Mouse (Mus musculus) embryo, embryonic 11.5 days (tissue): ENCODE measurements around the gene Prss29.
A peak's percentile ranks its signal among the peaks of the same experiment; 100 is the strongest.

ENCODE experiments used
- DNase-seq: peaks from one replicate; pipeline ENCODE4 v3.0.0-alpha.2; 2012; ENCODE audit warnings: low read depth, low spot score

The Prss29 gene

DNA sequence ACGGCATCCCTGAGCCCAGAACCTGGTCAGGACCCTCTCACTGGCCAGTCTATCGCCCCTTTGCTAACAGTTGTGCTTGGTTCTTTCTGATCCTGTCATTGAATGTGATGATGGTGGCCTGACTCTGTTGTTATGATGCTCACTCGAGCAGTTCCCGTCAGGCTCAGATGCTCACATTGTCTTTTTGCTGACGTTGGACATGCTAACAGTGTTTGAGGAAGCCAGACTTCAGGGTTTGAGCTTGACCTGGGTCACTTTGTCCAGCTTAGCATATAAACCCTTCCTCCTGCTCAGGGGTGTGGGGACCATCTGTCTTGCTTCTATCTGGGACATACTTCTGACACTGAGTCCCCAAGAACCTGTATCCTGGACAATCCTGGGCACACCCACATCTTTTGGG lies at the start of gene Prss29:
TSS of gene Prss29 (plus strand) at position 301 of the 400 bp plus-strand sequence.
- DNase-seq, result no peak

- DNase-seq, result no peak
Measured at GRCm38 (mm10) chr17:25270795-25271335, 47.6 kb upstream of the Prss29 start.

DNA sequence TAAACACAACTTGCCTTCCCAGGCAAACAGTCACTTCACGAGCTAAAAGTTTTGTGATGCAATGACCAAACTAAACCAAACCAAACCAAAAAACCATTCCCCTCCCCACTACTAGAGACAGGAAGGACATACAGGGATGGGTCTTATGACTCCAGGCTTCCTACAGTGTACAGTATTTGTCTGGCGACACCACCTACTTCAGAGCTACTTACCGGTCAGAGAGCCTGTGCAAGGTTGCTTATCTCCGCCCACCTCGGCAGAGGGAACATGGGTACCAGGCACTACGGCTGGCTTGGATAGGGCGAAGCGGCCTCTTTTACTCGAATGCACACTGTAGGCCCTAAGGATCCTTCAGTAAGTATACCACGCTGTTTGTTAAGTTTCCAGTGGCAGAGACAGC lies 46.1 kb upstream of the Prss29 start:
- no peak for DNase-seq

GRCm38 (mm10) chr17:25272951-25273705 lies 45.3 kb upstream of the Prss29 start:
- DNase-seq, result no peak

DNA sequence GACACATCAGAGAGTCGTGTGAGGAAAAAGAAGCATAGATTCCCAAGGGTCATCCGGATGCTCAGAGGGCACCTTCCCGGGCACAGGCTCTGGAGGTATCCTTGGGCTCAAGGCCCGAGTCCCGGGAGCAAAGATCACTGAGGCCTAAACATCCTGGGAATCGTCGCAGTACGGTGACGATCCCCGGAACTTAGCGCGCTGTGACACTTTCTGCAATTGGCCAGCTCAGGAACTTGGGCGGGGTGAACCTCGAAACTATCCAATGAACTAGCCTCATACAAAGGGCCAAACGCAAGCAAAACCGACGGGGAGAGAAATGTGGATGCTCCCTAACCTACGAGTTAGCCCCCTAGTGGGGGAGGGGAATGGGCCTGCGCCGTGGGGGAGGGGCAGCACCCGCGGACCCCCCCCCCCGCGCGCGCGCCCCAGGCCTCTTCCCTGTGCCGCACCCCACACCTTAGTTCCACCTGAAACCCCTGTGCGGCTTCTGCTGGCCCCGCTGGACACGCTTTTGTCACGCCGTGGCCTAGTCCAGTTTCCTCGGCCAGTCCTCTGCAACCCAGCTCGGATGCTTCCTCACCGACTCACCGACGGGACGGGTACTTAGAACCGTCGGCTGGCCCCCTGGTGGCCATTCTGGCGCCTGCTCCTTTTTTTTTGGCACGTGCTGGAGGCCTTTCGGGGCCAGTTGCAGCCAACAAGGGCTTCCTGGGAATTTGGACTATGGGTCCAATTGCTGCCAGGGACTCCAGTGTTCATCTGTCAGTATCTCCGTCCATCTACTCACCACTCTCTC lies 44.5 kb upstream of the Prss29 start:
- DNase-seq, result peak; percentile 97

- no peak for DNase-seq
Measured at GRCm38 (mm10) chr17:25274571-25275346, 43.7 kb upstream of the Prss29 start, which contains the start of gene Ube2i. Gene Ube2i, minus strand, starts transcription at chr17:25274622.

DNA sequence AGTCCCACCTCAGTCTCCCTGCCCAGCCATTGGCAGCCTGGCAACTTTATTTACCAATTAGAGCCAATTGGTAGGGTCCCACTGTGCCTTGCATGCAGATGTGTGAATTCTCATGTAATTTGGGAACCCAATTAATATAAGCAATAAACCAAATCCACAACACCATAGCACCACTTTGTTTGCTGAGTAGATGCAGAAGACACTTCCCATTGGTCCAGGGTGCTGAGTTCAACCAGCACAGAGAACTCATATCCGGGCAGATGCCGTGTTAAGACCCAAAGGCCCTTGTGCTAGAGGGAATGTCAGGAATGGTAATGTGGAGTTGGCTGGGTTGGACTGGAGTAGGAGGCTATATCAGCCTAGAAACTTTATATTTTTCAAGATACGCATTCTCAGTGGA lies 42.6 kb upstream of the Prss29 start:
- DNase-seq, result no peak

- no peak for DNase-seq
Measured at GRCm38 (mm10) chr17:25282133-25282532, 36.3 kb upstream of the Prss29 start.

DNA sequence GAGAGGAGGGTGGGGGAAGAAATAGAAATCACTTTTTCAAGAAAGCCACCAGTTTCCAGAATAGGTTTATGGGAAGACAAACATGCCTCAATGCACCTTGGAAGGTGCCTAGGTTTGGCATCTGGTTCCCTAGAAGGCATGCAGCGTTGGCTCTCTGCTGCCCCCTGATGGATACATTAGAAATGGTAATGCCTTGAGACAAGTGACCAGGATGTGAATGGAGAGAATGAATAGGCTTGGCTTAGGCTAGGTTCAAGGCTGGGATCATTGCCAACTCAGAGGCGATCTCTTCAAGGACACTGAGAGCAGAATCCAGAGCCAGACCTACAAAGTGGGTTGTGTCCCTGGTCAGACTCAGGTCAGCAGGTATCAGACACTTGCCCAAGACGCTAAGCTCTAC lies 33.4 kb upstream of the Prss29 start:
- peak; percentile 69 for DNase-seq

GRCm38 (mm10) chr17:25288842-25289241 lies 29.6 kb upstream of the Prss29 start:
- no peak for DNase-seq

DNA sequence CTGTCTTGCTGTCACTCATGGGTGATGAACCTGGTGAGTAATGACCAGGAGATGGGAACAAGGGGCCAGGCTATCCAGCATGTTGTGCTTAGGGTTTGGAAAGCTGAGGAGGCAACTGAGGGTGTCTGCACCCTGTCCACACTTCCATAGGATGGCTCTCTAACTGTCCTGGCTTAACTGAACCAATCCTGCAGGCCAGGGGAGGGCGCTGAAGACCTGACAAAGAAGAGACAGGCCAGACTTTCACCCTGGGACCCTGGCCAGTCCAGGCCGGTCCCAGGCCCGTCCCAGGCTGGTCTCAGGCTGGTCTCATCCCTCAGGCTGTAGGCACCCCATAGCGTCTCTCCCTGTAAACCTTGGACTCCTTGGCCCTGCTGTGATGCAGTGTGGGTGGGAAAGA lies 28.0 kb upstream of the Prss29 start:
- DNase-seq, result no peak

GRCm38 (mm10) chr17:25293495-25293894 lies 25.0 kb upstream of the Prss29 start:
- DNase-seq, result no peak

GRCm38 (mm10) chr17:25294111-25294510 lies 24.3 kb upstream of the Prss29 start:
- DNase-seq, result no peak

- DNase-seq, result no peak
Measured at GRCm38 (mm10) chr17:25298094-25298493, 20.4 kb upstream of the Prss29 start, which contains the start of gene Prss34. Gene Prss34, plus strand, starts transcription at chr17:25298394.

- no peak for DNase-seq
Measured at GRCm38 (mm10) chr17:25308346-25308745, 10.1 kb upstream of the Prss29 start, which contains the start of gene Prss28. Gene Prss28, plus strand, starts transcription at chr17:25308646.

DNA sequence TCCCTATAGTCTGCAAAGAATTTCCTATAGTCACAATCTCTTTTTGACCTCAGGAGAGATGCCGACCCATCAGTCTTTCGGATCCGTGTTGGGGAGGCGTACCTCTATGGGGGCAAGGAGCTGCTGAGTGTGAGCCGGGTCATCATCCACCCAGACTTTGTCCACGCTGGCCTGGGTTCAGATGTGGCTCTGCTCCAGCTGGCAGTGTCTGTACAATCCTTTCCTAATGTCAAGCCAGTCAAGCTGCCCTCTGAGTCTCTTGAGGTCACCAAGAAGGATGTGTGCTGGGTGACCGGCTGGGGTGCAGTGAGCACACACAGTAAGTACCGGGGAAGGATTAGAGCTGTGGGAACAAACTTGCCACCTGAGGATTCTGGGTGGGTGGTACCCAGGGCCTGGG lies 2.4 kb downstream of the Prss29 start:
- DNase-seq, result no peak

DNA sequence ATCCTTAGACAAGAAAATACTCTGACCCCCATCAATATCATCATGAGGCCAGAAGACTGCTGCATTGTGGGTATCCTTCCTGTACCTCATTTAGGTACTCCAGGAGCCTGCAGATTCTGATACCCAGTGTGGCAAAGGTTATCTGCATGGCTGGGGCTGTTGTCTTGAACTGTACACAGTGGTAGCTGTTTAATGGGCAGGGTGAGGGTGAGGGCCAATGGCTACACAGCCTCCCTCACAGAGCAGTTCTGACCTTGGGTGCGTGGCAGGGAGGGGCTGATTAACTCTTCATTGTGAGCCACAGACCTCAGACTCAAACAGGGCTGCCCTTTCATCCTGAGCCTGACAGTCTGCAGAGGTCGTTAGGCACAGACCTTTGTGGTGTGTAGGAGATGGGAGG lies 4.5 kb downstream of the Prss29 start:
- no peak for DNase-seq

- no peak for DNase-seq
Measured at GRCm38 (mm10) chr17:25332321-25332720, 13.9 kb downstream of the Prss29 start.

DNA sequence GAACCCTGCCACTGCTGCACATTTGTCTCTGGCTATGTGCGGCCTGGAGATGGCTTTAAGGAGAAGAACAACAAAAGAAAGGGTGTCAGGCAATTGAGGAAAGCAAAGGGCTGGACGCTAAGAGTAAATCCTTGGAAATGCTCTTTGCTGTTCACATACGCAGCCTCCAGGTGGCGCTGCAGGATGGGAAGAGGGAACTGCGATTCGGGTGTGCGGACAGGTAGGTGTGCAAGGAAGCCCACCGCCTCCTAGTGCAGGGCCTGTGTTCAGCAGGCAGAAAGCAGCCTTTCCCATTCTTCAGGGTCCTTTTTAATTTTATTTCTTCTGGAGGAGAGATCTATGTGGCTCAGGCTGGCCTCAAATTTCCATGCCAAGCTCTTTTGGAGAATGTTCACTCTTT lies 15.5 kb downstream of the Prss29 start:
- peak; percentile 63 for DNase-seq

- DNase-seq, result no peak
Measured at GRCm38 (mm10) chr17:25338218-25338617, 19.8 kb downstream of the Prss29 start.

DNA sequence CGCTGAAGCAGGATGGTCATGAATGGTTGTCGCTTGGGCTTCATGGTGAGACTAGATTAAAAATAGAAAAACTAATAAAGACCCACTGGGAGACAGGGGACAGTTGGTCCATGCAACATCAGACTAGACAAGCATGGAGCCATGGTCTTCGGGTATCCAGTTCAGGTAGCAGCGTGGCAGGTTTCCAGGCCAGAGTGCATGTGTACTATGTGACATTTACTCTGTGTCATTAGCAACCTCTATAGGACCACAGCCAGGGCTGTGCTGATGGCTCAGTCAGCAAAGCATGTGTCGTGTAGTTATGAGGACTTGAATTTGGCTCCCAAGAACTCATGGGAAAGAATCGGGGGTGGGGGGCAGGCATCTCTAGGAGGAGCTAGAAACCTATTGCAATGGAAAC lies 21.5 kb downstream of the Prss29 start:
- DNase-seq, result no peak

GRCm38 (mm10) chr17:25341490-25341889 lies 23.0 kb downstream of the Prss29 start:
- DNase-seq, result no peak
